Mouse (Mus musculus): Measurements from ENCODE around the gene Pias4.

DNA sequence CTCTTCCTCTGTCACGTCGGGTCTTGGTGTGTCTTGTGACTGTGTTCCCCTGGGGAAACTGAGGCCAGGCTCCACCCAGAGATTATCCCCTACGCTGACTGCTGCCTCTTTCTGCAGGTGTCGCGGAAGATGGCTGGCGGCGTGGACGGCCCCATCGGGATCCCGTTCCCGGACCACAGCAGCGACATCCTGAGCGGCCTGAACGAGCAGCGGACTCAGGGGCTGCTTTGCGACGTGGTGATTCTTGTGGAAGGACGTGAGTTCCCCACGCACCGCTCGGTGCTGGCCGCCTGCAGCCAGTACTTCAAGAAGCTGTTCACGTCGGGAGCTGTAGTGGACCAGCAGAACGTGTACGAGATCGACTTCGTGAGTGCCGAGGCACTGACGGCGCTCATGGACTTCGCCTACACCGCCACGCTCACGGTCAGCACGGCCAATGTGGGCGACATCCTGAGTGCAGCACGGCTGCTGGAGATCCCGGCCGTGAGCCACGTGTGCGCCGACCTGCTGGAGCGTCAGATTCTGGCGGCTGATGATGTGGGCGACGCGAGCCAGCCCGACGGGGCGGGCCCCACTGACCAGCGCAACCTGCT lies 23.8 kb downstream of the Pias4 start:
- TF ChIP-seq CTCF (IDR thresholded peaks at IDR 0.05; ENCODE audit: borderline replicate concordance, extremely low read depth, insufficient read depth, insufficient read length) = no peak
- TF ChIP-seq POLR2A (IDR thresholded peaks at IDR 0.05; ENCODE audit: borderline replicate concordance, extremely low read depth, insufficient read depth, insufficient read length, poor library complexity, severe bottlenecking) = no peak
